Mouse (Mus musculus): ENCODE data around the gene Hspa12b.

DNA sequence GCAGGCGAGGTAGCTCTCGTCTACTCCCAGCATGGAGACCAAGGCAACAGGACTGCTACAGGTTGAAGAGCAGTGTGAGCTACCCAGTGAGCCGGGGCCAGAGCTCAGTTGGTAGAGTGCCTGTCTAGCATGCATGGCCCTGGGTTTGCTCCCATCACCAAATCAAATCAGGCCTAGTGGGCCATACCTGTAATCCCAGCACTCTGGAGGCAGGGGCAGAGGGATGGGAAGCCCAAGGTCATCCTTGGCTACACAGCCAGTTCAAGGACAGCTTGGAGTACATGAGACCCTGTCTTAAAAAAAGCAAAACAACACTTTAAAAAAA, 22.1 kb downstream of the Hspa12b start:
- TF ChIP-seq CTCF (IDR thresholded peaks at IDR 0.05; ENCODE audit: control insufficient read depth, insufficient read depth, insufficient replicate concordance, low read depth, low read length) (no peak), POLR2A (IDR thresholded peaks at IDR 0.05; ENCODE audit: control insufficient read depth, low read depth, low read length) (no peak)
